Mouse (Mus musculus) gastrocnemius, postnatal 14 days (tissue): Measurements from ENCODE around the gene Itgb2. TPM values are rescaled to one million over a fixed set of nuclear protein-coding genes. Genes with fewer than 3 reads are reported as not detected.

Experiments
- DNase-seq: peaks from one replicate; pipeline ENCODE4 v3.0.0; 2021; ENCODE audit warnings: mixed read lengths
- intact Hi-C: fragments of 180-260 bp; cut with DNase I; formaldehyde crosslinking; loops from one replicate; pipeline ENCODE4 v1.15.1; 2025; ENCODE audit warnings: low total_unique reads
- total RNA-seq, 2 experiments: library from RNA; stranded (reverse); gene quantifications; 2 replicates each; pipeline ENCODE4 v1.2.3; 2021

The Itgb2 gene
- total RNA-seq, 2 experiments from 2014 or later: 1.8 to 2.1 TPM

DNA sequence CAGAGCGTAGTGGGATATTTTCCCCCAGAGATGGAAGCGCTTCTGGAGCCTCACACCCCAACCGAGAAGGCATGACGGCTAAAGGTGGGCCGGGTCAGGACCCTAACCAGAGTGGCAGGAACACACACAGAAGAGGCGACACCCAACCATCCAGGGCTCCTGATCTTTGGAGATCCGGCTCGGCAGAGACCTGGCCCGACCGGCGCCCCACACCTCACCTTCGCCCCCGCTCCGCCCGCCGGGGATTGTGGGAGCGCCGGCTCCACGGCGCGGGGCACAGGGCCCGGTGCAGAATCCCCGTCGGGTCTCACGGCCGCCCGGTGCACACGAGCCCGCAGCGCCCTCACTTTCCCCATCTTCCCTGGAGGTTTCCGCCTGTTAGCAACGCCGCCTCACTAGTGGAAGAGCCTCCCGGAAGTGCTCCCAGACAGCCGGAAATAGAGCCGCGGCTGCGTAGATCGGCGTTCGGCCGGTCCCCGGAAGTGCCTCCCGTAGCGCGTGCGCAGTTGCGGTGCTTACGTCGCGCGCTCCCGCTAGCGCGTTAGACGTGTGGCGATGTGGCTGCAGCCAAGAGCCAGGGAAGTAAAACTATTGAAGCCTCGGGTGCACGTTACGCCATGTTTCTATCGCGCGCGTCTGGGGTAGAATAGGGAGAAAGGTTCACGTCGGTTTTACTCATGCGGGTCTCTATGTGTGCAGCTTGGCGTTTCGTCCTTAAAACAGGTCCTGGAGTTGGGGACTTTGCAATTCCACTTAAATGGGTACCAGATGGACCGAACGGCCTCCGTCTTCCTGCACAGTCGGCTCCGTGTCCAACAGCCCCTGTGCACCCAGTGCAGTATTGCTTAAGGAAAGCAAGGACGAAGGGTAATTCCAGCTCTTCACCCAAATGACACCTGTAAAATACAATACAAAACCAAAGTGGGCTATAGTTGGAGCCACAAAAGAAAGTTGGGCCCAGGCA is 14.4 kb upstream of the Itgb2 start, which contains the start of gene Fam207a:
TSS of gene Fam207a (minus strand) at position 401 of the 964 bp plus-strand sequence.
- DNase-seq: peak; percentile 95
- intact Hi-C loops: no loop called here

DNA sequence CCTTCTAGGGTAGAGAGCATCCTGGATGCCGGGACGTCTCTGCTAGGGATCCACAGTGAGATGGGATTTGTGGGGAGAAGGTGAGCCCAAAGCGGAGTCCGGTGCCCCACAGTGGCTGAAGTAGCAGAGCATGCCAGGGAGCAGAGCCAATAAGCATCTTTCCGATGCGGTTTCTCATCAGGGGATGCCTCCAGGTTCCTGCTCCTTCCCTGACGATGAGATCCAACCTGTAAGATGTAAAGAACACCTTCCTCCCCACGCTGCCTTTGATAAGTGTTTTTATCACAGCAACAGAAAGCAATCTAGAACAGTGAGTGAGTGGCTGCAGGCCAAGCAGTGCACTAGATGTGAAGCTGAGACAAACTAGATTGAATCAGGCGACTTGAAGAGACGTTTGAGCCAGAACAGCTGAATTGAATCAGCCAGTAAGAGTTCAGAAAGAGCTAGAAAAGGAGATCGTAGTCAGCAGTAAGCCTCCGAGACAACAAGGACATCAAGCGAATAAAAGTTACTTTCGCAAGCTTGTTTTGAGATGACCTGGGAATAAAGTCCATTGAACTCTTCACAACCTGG is 13.6 kb upstream of the Itgb2 start:
- intact Hi-C loops: no loop called here
- DNase-seq: no peak

DNA sequence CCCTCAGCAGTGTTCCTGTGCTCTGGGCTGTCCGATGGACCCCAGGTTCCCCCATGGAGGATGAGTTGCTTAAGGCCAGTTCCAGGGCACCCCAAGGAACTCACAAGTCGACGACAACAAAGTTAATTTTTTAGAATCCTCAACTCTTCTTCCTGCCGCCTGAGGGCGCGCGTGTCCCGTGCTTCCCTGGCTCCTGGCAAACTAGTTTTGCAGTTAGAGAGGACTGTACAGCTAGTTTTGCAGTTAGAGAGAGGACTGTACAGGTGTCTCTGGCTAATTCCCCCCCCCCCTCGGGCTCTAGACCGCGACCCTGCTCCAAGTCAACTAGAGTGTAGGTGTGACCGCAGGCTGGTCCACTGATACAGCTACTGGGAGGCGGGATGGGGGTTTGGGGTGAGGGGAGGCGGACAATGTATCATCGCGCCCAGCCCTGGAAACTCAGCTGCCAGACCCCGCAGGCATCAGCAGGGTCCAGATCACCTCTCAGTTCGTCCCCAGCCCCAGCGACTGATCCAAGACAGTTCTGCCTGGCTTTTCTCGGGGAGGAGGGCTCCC is 12.9 kb upstream of the Itgb2 start:
- peak; percentile 69 for DNase-seq
- intact Hi-C loops: no loop called here

DNA sequence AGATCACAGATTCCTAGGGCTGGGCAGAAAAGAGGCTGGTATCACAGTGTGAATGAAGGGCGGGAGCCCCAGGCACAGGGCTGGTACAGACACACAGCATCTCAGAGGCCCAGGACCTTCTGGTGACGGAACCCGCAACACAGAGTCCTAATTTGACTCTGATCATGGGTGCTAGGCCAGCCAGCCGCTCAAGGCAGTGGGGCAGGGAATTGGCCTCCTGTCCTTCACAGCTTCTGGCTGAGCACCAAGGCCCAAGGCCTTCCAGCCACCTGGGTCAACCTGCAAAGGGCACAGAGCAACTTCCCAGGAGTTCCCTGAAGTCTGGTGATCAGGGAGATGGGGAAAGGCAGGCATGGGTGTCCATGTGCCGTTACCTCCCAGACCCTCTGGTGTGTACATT is 12.3 kb upstream of the Itgb2 start:
- intact Hi-C loops: loop anchor here (2.0 kb wide), 1 partner anchor 49 kb away; no protein-coding TSS in a partner anchor
- no peak for DNase-seq

DNA sequence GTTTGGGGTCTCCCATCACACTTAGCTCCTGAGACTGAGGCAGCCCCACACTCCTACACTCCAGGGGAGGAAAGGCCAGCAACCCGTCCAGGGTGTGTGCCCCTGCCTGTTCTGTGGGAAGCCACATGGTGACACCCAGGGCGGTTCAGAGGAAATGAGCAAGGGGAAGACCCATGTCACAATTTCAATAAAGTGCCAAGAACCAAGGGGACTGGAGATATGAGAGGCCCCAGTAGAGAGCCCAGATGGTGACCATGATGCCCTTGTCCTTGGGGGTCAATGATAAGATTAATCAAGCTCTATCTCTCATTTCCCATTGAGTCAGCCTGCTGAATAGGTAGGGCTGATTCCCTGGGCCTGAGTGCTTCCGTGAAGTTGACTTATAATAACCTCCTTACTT is 10.9 kb upstream of the Itgb2 start:
- no peak for DNase-seq
- intact Hi-C loops: loop anchor here (2.0 kb wide), 1 partner anchor 48 kb away; no protein-coding TSS in a partner anchor

DNA sequence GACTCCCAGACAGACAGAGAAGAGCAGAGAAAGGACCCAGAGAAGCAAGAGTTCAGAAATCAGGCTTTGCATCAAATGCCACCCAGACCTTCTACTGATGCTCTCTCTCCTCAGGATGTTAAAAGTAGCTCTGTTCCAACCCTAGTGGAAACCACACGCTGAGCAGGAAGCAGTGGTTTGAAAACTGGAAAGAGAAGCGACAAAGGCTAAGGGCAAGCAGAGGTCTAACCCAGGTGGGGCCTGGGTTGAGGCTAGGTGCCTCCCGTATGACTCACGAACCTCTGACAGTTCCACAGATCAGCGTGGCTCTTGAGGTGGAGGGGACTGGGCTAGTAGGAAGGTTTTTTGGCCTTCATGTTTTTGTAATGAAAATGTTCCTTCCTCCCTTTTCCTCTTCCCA is 9.6 kb upstream of the Itgb2 start:
- DNase-seq: no peak
- intact Hi-C loops: loop anchor here (5.0 kb wide), 1 partner anchor 37 kb away; no protein-coding TSS in a partner anchor

DNA sequence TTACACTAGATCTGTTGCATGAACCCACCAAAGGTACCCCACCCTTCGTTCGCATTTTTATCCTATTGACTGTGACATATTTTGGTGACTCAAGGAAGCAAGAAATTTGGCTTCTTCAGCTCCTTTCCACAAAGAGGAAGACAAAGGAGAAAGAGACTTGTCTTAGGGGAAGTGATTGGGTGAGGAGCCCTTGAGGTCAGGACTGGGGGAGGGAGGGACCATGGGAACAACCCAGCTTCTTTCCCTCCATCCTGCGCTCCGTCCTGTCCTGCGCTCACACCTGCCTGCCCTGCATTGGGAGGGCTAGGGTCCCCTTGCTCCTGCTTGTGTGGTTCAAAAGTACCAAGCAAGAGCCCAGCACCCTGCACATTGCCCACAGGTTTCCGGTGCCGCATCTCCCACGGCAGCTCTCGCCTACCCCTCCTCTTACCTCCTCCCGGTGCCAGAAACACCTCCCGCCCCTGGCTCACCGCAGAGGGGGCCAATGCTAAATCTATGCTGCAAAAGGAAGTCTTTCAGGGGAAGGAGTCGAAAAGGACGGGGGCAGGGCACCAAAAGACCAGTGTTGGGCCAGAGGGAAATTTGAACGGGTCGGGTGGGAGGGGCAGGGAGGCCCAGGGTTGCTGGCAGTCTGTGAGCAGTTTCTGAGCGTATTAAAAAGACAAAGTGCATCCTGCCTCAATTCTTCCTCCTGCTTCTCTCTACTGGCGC is 7.9 kb upstream of the Itgb2 start:
- DNase-seq: no peak
- intact Hi-C loops: loop anchor here (5.0 kb wide), 1 partner anchor 35 kb away; no protein-coding TSS in a partner anchor

DNA sequence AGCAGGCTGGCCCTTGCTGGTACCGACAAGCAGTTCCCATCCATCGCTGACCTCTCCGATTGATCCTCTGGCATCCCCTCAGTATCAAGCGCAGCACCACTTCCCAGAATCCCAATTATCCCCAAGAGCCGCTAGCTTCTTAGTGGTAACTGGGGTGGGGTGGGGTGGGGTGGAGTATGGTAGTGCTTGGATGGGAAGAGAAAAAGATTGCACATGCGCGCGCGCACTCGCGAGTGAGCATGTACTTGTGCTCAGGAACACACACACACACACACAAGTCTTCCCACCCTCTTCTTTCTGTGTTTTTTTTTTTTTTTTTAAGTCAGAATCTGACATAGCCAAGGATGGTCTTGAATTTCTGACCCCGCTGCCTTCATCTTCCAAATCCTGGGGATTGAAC is 7.3 kb upstream of the Itgb2 start:
- intact Hi-C loops: loop anchor here (5.0 kb wide), 1 partner anchor 35 kb away; no protein-coding TSS in a partner anchor
- DNase-seq: no peak

DNA sequence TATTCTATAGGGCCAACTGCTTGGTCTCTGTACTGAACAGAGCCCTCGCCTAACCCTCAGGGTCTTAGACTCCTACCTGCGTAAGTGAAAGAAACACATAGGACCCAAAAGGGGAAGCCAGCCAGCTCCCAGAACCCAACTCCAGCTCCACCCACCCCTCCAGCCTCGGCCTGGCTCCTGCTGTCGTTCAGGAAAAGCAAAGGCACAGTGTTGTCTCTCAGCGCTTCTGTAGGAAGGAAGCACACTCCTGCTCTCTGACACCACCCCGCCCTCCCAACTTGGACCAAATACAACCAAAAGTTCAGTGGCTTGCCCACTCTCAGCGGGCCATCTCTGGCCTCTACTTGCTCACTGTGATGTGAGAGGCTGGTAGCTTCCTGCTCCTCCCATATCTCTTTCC is 6.7 kb upstream of the Itgb2 start:
- DNase-seq: no peak
- intact Hi-C loops: loop anchor here (5.0 kb wide), 1 partner anchor 34 kb away; no protein-coding TSS in a partner anchor

DNA sequence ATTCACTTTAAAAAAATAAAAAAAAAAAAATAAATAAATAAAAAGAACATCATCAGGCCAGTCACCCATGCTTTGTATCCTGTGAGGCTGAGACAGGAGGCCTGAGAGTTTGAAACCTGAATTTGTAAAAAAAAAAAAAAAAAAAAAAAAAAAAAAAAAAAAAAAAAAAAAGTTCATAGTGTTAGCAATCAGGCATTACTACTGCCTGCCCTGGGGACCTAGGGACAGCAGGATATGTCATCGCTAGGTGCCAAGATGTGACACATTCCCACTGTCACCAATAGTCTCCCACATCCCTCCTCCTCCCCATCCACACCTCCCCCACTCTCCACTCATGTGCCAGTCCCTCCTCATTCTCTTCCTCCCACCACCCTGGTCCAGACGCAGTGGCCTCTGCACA is 3.6 kb upstream of the Itgb2 start:
- DNase-seq: no peak
- intact Hi-C loops: no loop called here

DNA sequence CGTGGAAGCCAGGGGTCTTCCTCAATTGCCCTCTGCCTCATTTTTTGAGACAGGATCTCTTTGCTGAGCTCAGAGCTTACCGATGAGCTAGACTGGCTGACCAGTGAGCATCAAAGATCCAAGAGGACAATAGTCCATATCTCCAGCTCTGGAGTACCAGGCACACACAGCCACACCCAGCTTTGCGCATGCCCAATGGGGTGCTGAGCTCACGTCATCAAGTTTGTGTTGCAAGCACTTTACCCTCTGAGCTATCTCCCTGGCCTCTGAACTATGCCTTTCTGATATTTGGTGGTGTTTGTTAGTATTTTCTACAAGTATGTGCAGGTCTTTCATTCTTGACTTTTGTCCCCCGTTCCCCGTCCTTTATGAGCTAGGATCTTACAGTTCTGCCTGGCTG is 1.4 kb upstream of the Itgb2 start:
- intact Hi-C loops: no loop called here
- no peak for DNase-seq

DNA sequence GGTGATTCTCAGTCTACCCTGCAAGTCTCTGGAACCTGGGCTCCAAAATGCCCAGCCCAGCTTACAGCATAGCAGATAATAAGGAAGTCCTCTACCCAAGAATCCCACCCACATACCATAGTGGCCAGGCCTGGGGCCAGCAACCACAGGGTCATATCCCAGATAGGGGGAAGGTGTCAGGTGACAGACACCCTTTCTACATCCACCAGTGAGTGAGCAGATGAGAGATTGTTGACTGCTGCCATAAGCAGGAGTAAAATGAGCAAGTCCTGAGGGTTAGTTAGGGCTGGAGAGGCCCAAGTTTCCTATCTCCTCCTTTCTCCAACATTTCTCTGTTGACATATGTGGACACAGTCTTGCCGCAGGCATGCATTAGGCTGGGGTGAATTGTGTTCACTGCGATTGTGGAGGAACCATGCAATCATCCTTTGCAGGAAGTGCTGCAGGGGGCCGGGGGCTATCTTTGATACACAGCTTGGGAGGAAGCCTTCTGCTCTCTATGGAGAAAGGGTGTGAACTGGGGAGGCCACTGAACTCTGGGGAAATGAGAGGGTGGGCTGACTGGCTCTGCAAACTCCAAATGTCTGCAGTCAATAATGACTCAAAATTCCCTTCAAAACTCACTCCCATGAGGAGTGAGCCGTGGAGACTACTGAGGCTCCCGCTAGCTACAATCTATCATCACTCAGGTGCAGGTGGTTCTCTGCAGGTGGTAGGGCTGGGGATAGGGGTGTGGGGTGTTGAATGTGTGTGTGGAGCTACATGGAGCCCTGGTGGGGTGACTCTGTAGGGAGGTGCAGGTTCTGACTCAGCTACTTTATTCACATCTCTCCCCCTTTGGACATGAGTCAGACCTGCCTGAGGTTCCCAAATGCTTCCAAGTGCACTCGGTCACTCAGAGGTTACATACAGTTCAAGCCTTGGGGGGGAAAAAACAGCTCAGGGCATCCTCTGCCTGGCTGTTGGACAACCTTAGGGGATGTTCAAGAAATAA is 1.3 kb downstream of the Itgb2 start:
- intact Hi-C loops: no loop called here
- no peak for DNase-seq

DNA sequence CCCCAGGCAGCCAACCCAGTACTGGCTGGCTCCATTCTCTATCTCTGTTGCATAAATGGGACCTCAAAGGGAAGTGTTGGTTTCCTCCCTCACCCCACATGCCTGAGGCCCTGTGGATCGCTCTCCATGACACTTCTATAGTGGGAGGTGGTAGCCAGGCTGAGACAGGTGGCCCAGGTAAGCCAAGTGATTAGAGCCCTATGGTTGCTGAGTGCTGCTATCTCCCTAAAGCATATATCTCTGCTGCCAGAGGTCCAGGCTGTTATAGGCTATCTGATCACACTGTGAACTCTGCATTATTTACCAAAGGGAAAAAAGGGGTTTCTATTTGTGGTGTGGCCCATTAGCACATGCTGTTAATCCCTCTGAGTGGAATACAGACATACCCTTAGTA is 2.0 kb downstream of the Itgb2 start:
- intact Hi-C loops: no loop called here
- no peak for DNase-seq

DNA sequence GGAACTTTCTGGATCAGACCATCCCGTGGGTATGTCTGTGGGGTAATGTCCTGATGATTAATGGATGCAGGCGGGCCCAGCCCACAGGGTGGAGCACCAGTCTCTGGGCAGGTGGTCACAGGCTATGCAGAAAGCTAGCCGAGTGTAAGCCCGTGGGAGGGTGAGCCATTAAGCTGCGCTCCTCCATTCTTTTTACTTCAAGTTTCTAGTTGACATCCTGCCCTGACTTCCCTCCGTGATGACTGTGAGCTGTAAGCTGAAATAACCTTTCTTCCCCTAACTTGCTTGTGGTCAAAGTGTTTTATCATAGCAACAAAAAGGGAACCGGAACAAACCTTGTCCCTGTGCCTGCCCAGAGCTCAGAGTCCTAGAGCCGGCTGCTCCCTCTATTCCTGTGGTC is 6.7 kb downstream of the Itgb2 start:
- DNase-seq: no peak
- intact Hi-C loops: no loop called here

DNA sequence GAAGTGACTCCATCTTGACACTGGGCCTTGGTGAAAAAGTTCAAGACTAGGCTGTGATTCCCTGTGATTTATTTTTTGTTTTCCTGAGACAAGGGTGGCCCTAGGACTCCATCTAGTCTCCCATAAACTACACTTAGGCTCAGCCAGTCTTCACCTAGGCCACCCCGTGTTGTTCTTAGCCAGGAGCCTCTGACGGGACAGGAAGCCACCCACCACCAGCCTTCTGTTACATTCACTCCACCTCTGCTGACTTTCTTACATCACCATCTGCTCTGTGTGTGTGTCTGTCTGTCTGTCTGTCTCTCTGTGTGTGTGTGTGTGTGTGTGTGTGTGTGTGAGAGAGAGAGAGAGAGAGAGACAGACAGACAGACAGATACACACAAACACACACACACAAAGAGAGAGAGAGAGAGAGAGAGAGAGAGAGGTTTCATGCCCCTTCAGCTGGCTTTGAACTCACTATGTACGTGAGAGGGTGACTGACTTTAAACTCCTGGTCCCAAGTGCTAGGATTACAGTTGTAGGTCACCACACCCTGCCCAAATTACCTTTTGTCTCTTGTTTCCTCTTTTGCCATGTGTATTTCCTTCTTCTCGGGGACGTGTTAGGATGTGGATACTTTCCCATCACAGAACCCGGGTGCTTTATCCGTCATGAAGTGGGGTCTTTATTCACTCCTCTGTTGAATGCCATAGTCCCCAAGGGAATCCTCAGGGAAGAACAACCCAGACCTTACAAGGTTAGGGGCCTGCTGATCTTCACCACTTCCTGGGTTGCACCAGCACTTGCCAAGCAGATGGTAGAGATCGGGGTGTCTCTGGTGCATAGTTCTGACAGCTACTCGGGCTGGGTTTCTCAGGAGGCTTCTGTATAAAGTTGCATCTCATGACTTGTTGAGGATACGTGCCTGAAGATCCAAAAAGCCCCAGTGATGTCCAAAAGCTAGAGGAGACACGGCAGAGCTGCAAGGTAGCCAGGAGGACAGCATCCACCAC is 7.5 kb downstream of the Itgb2 start:
- no peak for DNase-seq
- intact Hi-C loops: no loop called here

DNA sequence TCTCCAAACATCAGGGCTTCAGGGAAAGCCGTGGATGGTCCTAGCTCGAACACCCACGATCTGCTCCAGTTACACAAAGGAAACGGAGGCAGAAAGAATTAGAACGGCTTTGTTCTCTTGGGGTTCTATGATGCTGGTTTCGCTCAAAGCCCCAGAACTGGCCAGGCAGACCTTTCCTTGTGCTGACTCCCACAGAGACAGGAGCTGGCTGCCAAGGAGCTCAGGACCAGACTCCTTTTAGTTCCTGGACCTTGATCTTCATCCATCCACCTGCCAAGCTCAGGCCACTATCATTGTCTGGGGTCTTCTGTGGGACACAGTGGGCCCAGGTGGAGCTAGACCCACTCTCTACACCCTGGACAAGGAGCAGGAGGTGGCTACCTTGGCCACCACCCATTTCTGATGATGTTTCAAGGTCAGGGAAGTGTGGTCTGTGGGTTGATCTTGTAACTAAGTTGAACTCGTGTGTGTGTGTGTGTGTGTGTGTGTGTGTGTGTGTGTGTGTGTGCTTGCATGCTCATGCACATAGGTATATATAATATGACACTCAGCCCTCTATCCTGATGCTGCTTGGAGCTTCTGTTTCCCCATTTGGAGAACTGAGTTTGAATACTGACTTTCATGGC is 9.4 kb downstream of the Itgb2 start:
- no peak for DNase-seq
- intact Hi-C loops: no loop called here

DNA sequence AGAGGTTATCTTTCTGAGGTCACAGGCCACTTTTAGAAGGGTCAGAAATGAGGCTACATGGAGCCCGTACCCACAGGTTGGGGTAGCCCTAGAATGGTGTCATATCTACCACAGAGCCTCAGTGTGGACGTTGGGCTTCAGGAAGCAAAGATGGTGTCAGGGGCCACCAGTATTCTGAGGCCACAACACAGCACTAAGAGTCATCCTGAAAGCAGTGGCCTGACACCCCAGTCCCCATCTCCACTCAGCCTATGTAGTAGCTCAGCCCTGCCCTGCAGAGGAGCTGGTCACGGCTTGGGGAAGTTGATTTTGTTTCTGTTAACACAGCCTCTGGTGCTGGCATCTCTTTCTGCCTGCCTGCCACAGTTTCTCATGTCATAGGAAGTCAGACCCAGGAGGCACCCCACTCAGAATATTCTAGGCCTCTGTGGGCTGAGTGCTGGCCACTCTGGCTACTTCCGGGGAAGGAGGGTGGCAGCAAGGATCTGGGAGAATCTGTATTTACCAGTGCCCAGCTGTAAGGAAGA is 10.6 kb downstream of the Itgb2 start:
- no peak for DNase-seq
- intact Hi-C loops: no loop called here
